Mouse (Mus musculus) liver, postnatal 0 days (tissue): ENCODE results near the gene Tmem171.

Experiments
- CTCF ChIP-seq: sonication (generic); IDR thresholded peaks from 2 replicates; pipeline ENCODE4 v1.5.1; 2016; ENCODE audit warnings: antibody characterized with exemption, low read depth
- EP300 ChIP-seq: IDR thresholded peaks from 2 replicates; pipeline ENCODE4 v1.6.1; 2016; ENCODE audit warnings: antibody characterized with exemption, low read depth, mild to moderate bottlenecking

GRCm38 (mm10) chr13:98705501-98705900, 10.9 kb upstream of the Tmem171 start:
- no peak for TF ChIP-seq EP300
- no peak for TF ChIP-seq CTCF
